Mouse (Mus musculus) liver, adult (tissue): Measurements from ENCODE around the gene Zbtb16.

Experiments
- GATA4 ChIP-seq: IDR thresholded peaks from 2 replicates; pipeline ENCODE4 v1.6.1; 2014; ENCODE audit warnings: mild to moderate bottlenecking, low read length; ENCODE audit not compliant: insufficient replicate concordance

Zbtb16 gene

DNA sequence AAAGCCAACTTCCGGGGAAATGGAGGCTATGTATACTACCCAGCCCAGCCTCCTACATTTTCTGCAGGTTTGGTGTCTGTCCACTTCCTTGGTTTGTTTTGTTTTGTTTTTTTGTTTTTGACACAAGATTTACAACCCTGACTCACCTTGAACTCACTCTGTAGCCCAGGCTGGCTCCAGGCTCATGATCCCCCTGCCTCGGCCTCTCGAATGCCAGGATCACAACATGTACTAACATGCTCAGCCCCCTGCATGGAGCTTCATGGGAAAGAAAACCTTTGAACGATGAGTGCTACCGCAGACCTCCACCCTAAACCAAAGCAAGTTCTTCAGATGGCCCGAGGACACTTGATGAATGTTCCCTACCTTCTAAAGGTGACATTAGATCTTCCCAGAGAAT lies 86.4 kb downstream of the Zbtb16 start:
- no peak for TF ChIP-seq GATA4

DNA sequence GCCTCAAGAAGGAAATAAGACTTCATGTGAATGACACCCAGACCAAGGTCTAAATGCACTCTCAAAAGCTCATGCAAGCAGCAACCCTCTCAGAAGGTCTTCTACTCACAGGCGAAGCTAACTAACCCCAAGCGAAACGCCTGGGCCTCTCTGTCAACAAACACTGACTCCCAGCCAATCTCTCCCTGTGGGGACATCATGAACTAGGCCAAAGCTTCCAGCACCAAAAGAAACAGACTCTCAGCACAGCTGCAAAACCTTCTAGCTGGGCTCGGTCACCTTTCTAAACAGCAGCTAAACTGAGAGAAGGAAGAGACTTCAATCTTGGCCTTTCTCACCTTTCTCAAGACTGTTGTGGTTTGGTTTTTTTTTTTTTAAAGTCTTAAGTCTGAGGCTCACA lies 86.9 kb downstream of the Zbtb16 start:
- no peak for TF ChIP-seq GATA4

DNA sequence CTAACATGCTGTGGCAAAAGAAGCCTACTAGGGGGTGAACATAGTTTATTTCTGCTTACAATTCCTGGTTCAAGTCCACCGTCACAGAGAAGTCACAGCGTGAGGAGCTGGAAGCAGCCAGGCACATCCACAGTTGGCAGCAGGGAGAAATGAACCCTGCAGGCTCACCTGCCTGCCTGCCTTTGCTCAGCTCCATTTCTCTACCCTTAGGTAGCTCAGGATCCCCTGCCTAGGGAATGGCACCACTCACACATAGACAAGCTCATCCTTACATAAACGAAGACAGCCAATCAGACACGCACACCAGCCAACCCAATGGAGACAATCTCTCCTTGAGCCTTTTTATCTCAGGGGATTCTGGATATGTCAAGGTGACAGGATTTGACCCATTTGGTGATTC lies 87.3 kb downstream of the Zbtb16 start:
- no peak for TF ChIP-seq GATA4

DNA sequence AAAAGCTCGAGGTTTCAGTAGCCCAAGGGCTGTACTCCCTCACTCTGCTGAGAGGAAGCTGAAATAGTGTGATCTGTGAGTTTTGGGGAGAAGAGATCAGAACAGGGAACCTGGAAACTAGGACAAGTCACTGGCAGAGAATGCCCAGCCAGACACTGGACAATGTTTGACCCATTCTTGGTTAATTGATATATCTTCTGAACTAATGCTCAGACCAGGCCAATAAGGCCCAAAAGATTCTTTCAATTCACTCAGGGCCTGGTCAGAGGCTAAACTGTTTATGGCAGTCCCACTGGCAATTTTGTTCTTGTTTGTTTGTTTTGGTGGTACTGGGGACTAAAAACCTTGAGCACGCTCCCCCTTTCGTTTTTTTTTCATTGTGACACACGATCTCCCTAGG lies 87.8 kb downstream of the Zbtb16 start:
- no peak for TF ChIP-seq GATA4

DNA sequence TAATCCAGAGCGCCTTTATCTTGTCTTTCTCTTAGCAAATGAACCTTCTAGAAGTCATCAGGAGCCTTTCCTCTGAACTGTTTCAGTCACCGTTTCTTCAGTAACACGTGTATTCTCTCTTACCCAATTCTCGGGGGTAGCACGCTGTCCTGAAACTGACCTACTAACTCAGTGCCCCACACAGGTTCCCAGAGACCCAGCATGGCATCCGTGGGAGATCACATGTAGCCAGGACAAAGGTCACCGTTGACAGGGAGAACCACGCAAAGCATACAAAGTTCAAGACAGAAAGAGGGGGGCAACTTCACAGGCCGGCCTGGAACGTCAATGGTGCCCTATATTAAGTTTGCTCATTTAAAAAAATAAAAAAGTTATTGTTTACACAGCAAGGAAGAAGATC lies 89.5 kb downstream of the Zbtb16 start:
- TF ChIP-seq GATA4 = no peak

DNA sequence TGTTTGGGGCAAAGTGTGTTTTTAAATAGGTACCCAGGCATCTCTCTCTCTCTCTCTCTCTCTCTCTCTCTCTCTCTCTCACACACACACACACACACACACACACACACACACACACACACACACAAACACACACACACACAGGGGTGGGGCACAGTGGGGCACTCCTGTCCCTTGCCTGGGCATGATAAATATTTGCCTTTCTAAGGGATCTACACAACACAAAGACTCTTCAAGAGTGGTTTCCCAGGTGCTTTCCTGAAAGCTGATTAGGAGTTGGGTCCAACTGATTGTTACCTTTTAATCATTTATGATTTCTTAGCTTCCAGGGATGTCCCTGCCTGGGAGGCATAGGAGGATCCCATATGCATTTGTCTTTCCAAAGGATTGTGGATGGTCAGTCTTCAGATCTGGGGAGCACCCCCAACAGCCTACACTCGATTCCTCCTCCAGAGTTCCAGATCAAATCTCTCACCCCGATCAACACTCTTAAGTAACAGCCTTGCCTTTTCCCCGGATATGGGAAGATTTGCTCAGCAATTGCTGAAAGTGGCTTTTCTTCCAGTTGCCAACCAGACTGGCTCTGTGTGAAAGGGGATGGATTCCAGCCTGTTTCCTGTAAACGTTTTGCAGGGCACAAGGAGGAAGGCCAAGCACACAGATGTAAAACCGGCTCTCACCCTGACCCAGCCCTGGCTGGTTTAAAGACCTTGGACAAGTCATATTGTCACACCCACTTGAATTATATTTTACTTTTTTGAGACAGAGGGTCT lies 90.5 kb downstream of the Zbtb16 start:
- TF ChIP-seq GATA4 = no peak

DNA sequence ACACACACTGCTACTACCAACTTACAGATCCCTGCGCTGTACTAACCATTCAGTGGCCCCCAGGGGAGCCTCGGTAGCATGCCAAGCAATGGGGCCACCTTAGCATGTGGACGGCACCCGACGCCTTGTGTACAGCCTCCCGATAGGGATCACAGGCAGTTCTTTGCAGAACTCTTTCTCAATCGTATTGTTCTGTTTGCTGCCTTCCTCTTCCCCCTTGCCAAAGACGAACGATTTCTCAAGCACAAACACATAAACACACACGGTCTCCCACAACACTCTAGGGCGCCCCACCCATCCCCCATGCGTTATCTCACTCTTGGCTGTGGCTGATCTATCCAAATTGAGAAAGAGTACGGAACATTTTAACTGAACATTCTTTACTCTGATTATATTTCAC lies 91.1 kb downstream of the Zbtb16 start:
- peak; percentile 97 for TF ChIP-seq GATA4

DNA sequence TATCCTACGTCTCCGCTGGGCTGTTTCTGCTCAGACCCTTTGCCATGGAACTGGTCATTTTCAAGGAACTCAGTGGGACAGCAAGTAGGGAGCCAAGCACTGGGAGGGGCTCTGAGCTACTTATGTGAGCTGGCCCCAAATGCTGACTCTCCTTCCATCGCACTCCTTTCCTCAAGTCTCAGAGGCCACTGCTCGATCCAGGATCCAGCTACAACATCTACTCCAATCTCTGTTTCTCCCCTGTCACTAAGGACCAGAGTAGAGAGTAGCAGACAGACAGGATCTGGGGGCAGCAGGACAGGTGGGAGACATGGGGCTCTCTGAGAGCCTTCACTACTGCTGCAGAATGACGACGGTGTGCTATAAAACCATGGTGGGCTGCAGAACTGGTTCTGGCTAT lies 91.6 kb downstream of the Zbtb16 start:
- no peak for TF ChIP-seq GATA4

DNA sequence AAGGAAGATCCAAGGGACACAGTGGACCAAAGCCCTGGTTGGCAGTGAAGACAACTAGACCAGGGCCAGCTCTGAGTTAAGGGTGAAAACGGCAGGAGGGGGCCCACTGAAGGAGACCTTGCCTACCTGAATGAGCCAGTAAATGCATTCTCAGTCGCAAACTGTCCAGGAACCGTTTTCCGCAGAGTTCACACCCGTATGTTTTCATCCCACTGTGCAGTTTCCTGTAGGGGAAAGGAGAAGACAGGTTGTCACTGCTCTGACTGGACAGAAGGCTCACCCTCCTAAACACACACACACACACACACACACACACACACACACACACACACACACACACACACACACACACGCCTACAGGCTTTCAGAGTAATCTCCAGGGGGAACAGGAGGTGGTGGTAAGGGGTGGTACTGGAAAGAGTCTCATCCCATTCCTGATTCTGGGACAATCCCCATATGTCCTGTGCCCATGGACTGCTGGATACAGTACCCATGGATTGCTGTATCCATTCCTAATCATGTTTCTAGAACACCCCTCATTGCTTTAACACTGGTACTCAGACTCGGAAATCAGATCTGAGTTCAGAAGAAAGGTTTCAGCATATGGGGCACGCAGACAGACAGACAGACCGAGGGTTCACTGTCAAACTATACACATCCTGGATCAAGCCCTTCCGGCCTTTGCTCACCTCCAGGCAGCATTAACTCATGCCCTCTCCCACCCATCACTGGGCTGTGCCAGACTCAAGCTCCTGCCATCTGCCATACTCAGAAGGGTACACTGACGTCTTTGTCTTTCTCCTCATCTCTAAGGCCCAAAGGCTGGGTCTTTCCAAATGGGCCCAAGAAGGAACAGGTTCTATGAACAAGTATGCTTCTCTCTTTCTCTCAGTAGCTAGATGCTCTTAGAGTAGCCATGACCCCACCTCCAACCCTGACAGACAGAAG lies 92.4 kb downstream of the Zbtb16 start:
- TF ChIP-seq GATA4 = no peak

DNA sequence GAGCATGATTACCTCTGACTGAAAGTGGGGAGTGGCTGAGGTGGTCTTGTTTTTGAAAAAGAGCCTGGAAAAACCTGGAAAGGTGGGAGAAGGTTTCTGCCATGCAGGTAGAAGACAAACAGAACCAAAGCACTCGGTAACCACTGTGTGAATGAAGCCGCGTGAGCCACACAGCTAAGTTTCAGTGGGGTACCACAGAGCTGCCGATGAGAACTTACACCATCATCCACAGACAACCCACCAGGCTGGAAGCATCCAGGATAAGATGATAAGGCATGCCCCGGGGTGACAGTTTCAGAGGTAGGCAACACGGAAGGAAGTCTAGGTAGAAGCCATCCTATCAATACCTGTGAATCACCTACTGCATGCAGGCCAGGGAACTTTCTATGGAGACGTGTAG lies 93.9 kb downstream of the Zbtb16 start:
- TF ChIP-seq GATA4 = no peak

DNA sequence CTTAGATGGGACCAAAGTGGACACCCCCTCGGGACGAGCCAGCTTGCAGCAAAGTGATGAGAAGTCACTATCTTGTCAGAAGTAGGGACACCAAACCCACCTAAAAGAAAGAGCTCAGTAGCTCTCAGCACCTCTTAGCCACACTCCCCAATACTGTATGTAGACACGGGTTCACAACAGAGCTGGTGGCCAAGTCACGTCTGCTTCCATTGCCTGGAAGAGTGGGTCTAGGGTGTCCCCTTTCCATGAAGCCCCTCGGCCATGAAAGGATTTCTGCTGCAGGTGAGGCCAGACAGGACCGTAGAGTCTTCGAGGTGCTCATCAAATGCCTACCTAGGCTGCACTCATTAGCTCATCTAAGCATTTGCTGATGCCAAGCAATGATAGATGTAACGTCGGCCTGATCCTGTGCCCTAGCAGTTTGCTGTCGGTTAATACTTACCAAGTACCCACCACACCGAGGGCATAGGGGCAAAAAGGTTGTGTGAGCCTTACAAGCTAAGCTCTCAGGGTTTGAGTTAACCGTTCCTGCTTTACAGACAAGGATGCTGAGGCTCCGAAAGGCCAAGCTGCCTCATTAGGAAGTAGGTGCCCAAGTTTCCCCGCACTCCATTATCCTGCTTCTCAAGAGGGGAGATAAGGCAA lies 94.5 kb downstream of the Zbtb16 start:
- TF ChIP-seq GATA4 = no peak

DNA sequence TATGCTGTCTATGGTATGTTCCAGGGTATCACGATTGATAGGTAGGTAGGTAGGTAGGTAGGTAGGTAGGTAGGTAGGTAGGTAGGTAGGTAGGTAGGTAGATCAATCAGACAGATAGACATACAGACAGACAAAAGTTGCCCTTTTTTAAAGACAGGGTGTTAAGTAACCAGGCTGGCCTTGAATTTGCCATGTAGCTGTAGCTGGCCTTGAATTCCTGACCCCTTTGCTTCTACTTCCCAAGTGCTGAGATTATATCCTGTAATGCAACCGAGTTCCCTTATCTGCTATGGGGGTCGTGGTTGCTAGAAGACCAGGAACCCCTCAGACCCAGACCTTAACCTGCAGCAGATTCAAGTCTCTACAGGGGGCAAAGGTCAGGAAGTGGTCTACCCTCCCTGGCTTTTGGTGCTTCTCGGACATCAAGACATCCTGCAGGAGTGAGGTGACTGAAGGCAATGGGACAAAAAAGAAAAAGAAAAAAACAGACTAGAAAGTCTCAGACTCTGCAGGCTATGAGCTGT lies 95.2 kb downstream of the Zbtb16 start:
- TF ChIP-seq GATA4 = no peak

DNA sequence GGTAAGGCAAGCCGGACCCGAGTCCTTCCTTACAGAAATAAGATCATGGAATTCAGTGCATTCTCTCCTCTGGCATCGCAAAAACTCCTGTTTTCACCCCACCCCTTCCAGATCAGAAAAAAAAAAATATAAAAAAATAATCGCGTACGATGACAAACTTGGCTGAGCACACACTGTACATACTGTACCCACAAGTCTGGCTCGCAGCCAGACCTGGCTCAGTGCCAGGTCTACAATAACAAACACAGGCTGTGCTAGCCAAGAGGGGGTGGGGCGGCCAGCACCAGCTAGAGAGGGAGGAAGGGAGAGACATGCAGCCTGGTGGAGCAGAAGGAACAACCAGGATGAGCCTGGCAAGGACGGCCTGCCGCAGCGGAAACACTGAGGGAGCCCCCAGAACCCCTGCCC lies 95.9 kb downstream of the Zbtb16 start:
- no peak for TF ChIP-seq GATA4

DNA sequence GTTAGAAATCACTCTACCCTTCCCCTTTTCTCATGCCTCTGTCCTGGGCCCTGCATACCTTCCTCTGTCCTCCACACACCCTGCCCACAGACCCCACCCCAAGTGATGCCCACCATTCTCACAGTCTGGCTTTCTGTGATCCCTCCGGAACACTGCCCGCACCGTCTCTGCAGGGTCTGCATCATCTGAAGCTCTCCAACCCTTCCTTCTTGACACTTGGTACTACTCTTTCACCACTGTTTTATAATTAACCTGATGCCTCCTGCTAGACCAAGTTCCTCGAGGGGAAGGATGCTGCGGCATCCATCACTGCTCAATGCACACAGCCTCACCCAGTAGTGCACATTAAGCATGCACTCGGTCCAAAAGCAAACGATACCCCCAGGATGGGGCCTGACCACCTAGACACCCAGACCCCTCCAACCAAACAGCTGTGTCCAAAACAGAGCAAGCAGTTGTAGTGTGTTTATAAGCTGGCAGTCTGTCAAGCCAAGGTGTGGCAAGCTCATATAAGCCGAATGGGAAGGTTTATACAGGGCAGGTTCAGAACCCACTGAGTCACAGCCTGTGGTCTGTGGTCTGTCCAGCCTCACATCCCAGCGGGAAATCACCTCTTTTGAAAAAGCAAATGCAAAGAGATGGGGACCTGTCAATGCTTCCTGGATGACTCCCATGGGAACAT lies 97.1 kb downstream of the Zbtb16 start:
- no peak for TF ChIP-seq GATA4

DNA sequence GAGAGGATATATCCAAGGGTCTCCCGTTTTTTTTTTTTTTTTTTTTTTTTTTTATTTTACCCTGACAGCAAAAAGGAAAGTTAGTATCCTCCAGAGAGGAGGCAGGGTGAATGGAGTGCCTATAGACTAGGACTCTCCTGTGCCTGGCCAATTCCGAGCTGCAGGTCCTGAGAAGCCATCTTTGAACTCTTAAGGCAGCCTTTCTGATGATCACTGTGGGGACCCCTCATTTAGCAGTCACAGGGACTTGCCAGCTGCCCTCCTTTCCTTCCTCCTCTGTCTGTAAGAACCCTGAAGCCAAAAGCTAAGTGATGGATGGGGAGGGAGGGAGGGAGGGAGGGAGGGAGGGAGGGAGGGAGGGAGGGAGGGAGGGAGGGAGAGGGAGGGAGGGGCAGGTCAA lies 98.1 kb downstream of the Zbtb16 start:
- TF ChIP-seq GATA4 = no peak

DNA sequence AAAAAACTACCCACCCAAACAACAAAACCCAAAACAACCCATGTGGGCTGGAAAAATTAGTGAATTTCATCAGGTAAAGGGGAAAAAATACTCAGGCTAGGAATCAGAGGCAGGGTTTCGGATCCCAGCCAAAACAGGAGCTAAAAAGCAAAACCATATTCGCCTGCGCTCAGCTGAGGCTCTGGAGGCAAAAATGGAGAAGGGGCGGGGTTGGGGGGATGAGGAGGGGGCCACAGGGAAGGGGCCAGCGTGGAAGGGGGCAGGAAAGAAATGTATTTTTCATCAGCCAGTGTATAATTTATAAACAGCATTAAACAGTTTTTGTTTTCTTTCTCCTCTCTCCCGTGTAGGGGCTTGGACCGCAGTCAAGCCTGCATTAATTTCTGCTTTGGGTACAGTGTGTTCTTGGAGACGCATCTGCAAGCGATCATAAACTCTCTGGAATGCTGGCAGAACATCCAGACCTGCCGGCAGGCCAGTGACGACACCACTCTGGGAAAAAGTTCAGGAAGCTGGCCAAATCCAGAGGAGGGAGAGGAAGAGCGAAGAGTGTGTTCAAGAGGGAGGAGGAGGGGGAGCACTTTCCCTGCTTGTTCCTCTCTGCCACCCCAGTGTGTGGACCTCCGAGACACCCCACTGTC lies 98.7 kb downstream of the Zbtb16 start:
- TF ChIP-seq GATA4 = peak; percentile 68; the same call in 1 of the 2 replicates
